Mouse (Mus musculus) bone marrow macrophage, adult 2 months (primary cell): ENCODE measurements around the gene Cacna1a.
"Not testable (repeated sequence)": the region's sequence is repeated elsewhere in the genome, so short reads cannot be mapped to it uniquely, and the experiment has no call there.

Source experiments
- CTCF ChIP-seq: IDR thresholded peaks from 2 replicates; pipeline ENCODE4 v1.5.1; 2012; ENCODE audit warnings: low read depth, mild to moderate bottlenecking, low read length, moderate library complexity
- POLR2A ChIP-seq: IDR thresholded peaks from 2 replicates; pipeline ENCODE4 v1.6.1; 2012; ENCODE audit warnings: mild to moderate bottlenecking, low read depth, low read length, borderline replicate concordance

GRCm38 (mm10) chr8:84623425-84623824 is 235.2 kb downstream of the Cacna1a start:
- TF ChIP-seq POLR2A, CTCF: not testable (repeated sequence)
